Mouse (Mus musculus) liver, embryonic 12.5 days (tissue): ENCODE measurements around the gene Aif1. TPM values are rescaled to one million over a fixed set of nuclear protein-coding genes. Genes with fewer than 3 reads are reported as not detected.

ENCODE experiments used
- ATAC-seq: fragments of 200-750 bp; cut with Nextera tagmentation; 2 replicates; pipeline ENCODE4 v1.8.0; 2017; ENCODE audit warnings: moderate number of reproducible peaks, mild to moderate bottlenecking, moderate library complexity
- H3K27ac ChIP-seq: fragments of 300-500 bp; sonication (generic); 2 replicates; pipeline ENCODE4 v1.5.1; 2016; ENCODE audit warnings: mild to moderate bottlenecking
- H3K27me3 ChIP-seq: fragments of 300-500 bp; sonication (generic); replicated peaks from 2 replicates; pipeline ENCODE4 v1.6.1; 2016; ENCODE audit warnings: mild to moderate bottlenecking, moderate library complexity
- H3K36me3 ChIP-seq: fragments of 300-500 bp; sonication (generic); 2 replicates; pipeline ENCODE4 v1.6.1; 2016; ENCODE audit warnings: mild to moderate bottlenecking, moderate library complexity
- H3K4me1 ChIP-seq: fragments of 300-500 bp; sonication (generic); 2 replicates; pipeline ENCODE4 v1.6.1; 2016
- H3K4me2 ChIP-seq: fragments of 300-500 bp; sonication (generic); 2 replicates; pipeline ENCODE4 v1.6.1; 2016; ENCODE audit warnings: mild to moderate bottlenecking, moderate library complexity
- H3K4me3 ChIP-seq: fragments of 300-500 bp; sonication (generic); 2 replicates; pipeline ENCODE4 v1.5.1; 2016; ENCODE audit warnings: mild to moderate bottlenecking, moderate library complexity
- H3K9ac ChIP-seq: fragments of 300-500 bp; sonication (generic); 2 replicates; pipeline ENCODE4 v1.6.1; 2016; ENCODE audit warnings: mild to moderate bottlenecking, moderate library complexity
- H3K9me3 ChIP-seq: fragments of 300-500 bp; sonication (generic); replicated peaks from 2 replicates; pipeline ENCODE4 v1.6.1; 2016; ENCODE audit warnings: mild to moderate bottlenecking, moderate library complexity
- WGBS: fragments of 180-500 bp; shearing (Covaris S2); methylation state at CpG from one replicate; pipeline ENCODE4 v1.1.7; 2016; ENCODE audit not compliant: insufficient replicate concordance; 5-methylcytosine and 5-hydroxymethylcytosine counted together
- polyA plus RNA-seq: library from polyadenylated mRNA; unstranded; fragments of >200 nt; fragmentation: Nextera tagmentation; extraction: Ambion mirVana; gene quantifications from 2 replicates; pipeline ENCODE4 v1.2.1, GENCODE M21; 2016

Gene Aif1
- polyA plus RNA-seq = 10.5 and 11.6 TPM in 2 replicates

GRCm38 (mm10) chr17:35175968-35176367, at the start of gene Aif1:
Gene Aif1 (minus strand): TSS chr17:35176068.
- Histone ChIP-seq H3K9me3 (no peaks in the 10 kb centered on the region), H3K4me3 (no peak within 1 kb of the TSS), H3K27me3 (no peaks in the 10 kb centered on the region), H3K36me3 (no peaks in the 10 kb centered on the region), H3K27ac (no peak within 1 kb of the TSS), H3K4me2 (no peak within 1 kb of the TSS), H3K9ac (no peak within 1 kb of the TSS), H3K4me1 (peaks cover 4% of the 10 kb centered on the region; the same call in 1 of the 2 replicates)
- no peak for ATAC-seq
- 56% methylated on average over 2 of the region's 2 CpGs for WGBS

- no peak overlapping the region for H3K4me2 ChIP-seq
- H3K9ac ChIP-seq = no peak overlapping the region
- H3K4me1 ChIP-seq = peaks cover 27% of the 10 kb centered on the region
- no peak overlapping the region for H3K4me3 ChIP-seq
- ATAC-seq = no peak
- no peaks in the 10 kb centered on the region for H3K9me3 ChIP-seq
- no peak overlapping the region for H3K27ac ChIP-seq
- peaks cover 69% of the 10 kb centered on the region for H3K36me3 ChIP-seq
- no peaks in the 10 kb centered on the region for H3K27me3 ChIP-seq
- 90% methylated on average over 5 of the region's 5 CpGs for WGBS
These were observed 49.6 kb upstream of the Aif1 start for GRCm38 (mm10) chr17:35225456-35225855.

GRCm38 (mm10) chr17:35224641-35225040, 48.8 kb upstream of the Aif1 start:
- no peak overlapping the region for H3K4me2 ChIP-seq
- 86% methylated on average over 4 of the region's 4 CpGs for WGBS
- no peak overlapping the region for H3K27ac ChIP-seq
- no peaks in the 10 kb centered on the region for H3K9me3 ChIP-seq
- H3K27me3 ChIP-seq = no peaks in the 10 kb centered on the region
- no peak overlapping the region for H3K9ac ChIP-seq
- no peak overlapping the region for H3K4me3 ChIP-seq
- H3K4me1 ChIP-seq = peaks cover 35% of the 10 kb centered on the region
- no peak for ATAC-seq
- H3K36me3 ChIP-seq = peaks cover 69% of the 10 kb centered on the region

- H3K9me3 ChIP-seq = no peaks in the 10 kb centered on the region
- peak overlapping the region; percentile 17; the same call in 1 of the 2 replicates for H3K27ac ChIP-seq
- peaks cover 49% of the 10 kb centered on the region for H3K4me1 ChIP-seq
- H3K36me3 ChIP-seq = peaks cover 47% of the 10 kb centered on the region
- WGBS = 52% methylated on average over 6 of the region's 6 CpGs
- no peak overlapping the region for H3K9ac ChIP-seq
- H3K27me3 ChIP-seq = no peaks in the 10 kb centered on the region
- no peak overlapping the region for H3K4me3 ChIP-seq
- no peak overlapping the region for H3K4me2 ChIP-seq
- no peak for ATAC-seq
These were observed 46.4 kb upstream of the Aif1 start for GRCm38 (mm10) chr17:35222299-35222698.

GRCm38 (mm10) chr17:35220156-35220952, 44.5 kb upstream of the Aif1 start, which contains the start of gene Gm16181:
Gene Gm16181 (plus strand): TSS chr17:35220834.
- no peak within 1 kb of the TSS for H3K4me3 ChIP-seq

GRCm38 (mm10) chr17:35219601-35220041, 43.8 kb upstream of the Aif1 start:
- peaks cover 40% of the 10 kb centered on the region for H3K4me1 ChIP-seq
- peaks cover 35% of the 10 kb centered on the region for H3K36me3 ChIP-seq
- H3K9me3 ChIP-seq = no peaks in the 10 kb centered on the region
- H3K27ac ChIP-seq = peak overlapping the region; percentile 4; the same call in 1 of the 2 replicates
- H3K27me3 ChIP-seq = 0 out of 2 replicates have a peak, but pooled peaks cover 5% of the 10 kb centered on the region
- no peak overlapping the region for H3K4me3 ChIP-seq
- H3K4me2 ChIP-seq = no peak overlapping the region
- H3K9ac ChIP-seq = no peak overlapping the region
- 16% methylated on average over 6 of the region's 6 CpGs for WGBS
- ATAC-seq = no peak

More at GRCm38 (mm10) chr17:35220156-35220952, 44.5 kb upstream of the Aif1 start, which contains the start of gene Gm16181:
- peak within 1 kb of the TSS; percentile 48 for H3K27ac ChIP-seq
- H3K9me3 ChIP-seq = no peaks in the 10 kb centered on the region
- H3K27me3 ChIP-seq = no peaks in the 10 kb centered on the region
- no peak within 1 kb of the TSS for H3K4me2 ChIP-seq
- H3K4me1 ChIP-seq = peaks cover 36% of the 10 kb centered on the region
- no peak within 1 kb of the TSS for H3K9ac ChIP-seq
- peaks cover 43% of the 10 kb centered on the region for H3K36me3 ChIP-seq
- no peak; the same call in 1 of the 2 replicates for ATAC-seq
- 57% methylated on average over 28 of the region's 28 CpGs for WGBS

GRCm38 (mm10) chr17:35218516-35219193, 42.8 kb upstream of the Aif1 start:
- WGBS = 15% methylated on average over 18 of the region's 18 CpGs
- Histone ChIP-seq H3K4me1 (peaks cover 43% of the 10 kb centered on the region), H3K9me3 (no peaks in the 10 kb centered on the region), H3K36me3 (peaks cover 32% of the 10 kb centered on the region), H3K27ac (peak overlapping the region; percentile 62; the same call in 1 of the 2 replicates), H3K9ac (no peak overlapping the region), H3K27me3 (0 out of 2 replicates have a peak, but pooled peaks cover 12% of the 10 kb centered on the region), H3K4me3 (no peak overlapping the region), H3K4me2 (peak overlapping the region; percentile 26)
- peak; percentile 32 for ATAC-seq

GRCm38 (mm10) chr17:35213071-35213470, 37.2 kb upstream of the Aif1 start:
- no peaks in the 10 kb centered on the region for H3K36me3 ChIP-seq
- no peak overlapping the region for H3K9ac ChIP-seq
- peaks cover 19% of the 10 kb centered on the region; the same call in 1 of the 2 replicates for H3K27me3 ChIP-seq
- H3K27ac ChIP-seq = no peak overlapping the region
- no peak overlapping the region for H3K4me3 ChIP-seq
- 0 out of 2 replicates have a peak, but pooled peaks cover 7% of the 10 kb centered on the region for H3K4me1 ChIP-seq
- H3K9me3 ChIP-seq = no peaks in the 10 kb centered on the region
- no peak overlapping the region for H3K4me2 ChIP-seq
- no peak for ATAC-seq
- WGBS = 73% methylated on average over 5 of the region's 5 CpGs

GRCm38 (mm10) chr17:35210593-35210992, 34.7 kb upstream of the Aif1 start:
- no peak overlapping the region for H3K4me2 ChIP-seq
- no peaks in the 10 kb centered on the region for H3K36me3 ChIP-seq
- H3K4me1 ChIP-seq = 0 out of 2 replicates have a peak, but pooled peaks cover 7% of the 10 kb centered on the region
- no peak overlapping the region for H3K27ac ChIP-seq
- H3K9ac ChIP-seq = no peak overlapping the region
- H3K27me3 ChIP-seq = peaks cover 19% of the 10 kb centered on the region; the same call in 1 of the 2 replicates
- H3K9me3 ChIP-seq = no peaks in the 10 kb centered on the region
- 58% methylated on average over 3 of the region's 3 CpGs for WGBS
- no peak for ATAC-seq
- no peak overlapping the region for H3K4me3 ChIP-seq

GRCm38 (mm10) chr17:35209785-35210535, 34.1 kb upstream of the Aif1 start:
- no peaks in the 10 kb centered on the region for H3K36me3 ChIP-seq
- no peak overlapping the region for H3K9ac ChIP-seq
- H3K4me1 ChIP-seq = 0 out of 2 replicates have a peak, but pooled peaks cover 6% of the 10 kb centered on the region
- no peak overlapping the region for H3K27ac ChIP-seq
- H3K27me3 ChIP-seq = peaks cover 23% of the 10 kb centered on the region
- no peak overlapping the region for H3K4me2 ChIP-seq
- H3K9me3 ChIP-seq = no peaks in the 10 kb centered on the region
- WGBS = 45% methylated on average over 12 of the region's 12 CpGs
- no peak overlapping the region for H3K4me3 ChIP-seq
- ATAC-seq = no peak

- peaks cover 56% of the 10 kb centered on the region for H3K27me3 ChIP-seq
These were observed 29.5 kb upstream of the Aif1 start for GRCm38 (mm10) chr17:35205380-35205769.

More at GRCm38 (mm10) chr17:35205380-35205769, 29.5 kb upstream of the Aif1 start:
- Histone ChIP-seq H3K9ac (no peak overlapping the region), H3K4me1 (0 out of 2 replicates have a peak, but pooled peaks cover 9% of the 10 kb centered on the region), H3K27ac (no peak overlapping the region), H3K36me3 (no peaks in the 10 kb centered on the region), H3K9me3 (no peaks in the 10 kb centered on the region), H3K4me2 (no peak overlapping the region), H3K4me3 (no peak overlapping the region)
- WGBS = 49% methylated on average over 10 of the region's 10 CpGs
- ATAC-seq = no peak
